Mouse (Mus musculus) thymus, adult 2 months (tissue): ENCODE data around the gene Armc9.

Experiments used
- CTCF ChIP-seq: fragments of 200-500 bp; IDR thresholded peaks from 2 replicates; pipeline ENCODE4 v1.5.1; 2012; ENCODE audit warnings: mild to moderate bottlenecking, control low read depth, low read length, moderate library complexity, borderline replicate concordance; ENCODE audit not compliant: control insufficient read depth, poor library complexity, insufficient read depth; ENCODE audit errors: extremely low read depth
- POLR2A ChIP-seq: fragments of 200-500 bp; IDR thresholded peaks from 2 replicates; pipeline ENCODE4 v1.6.1; 2012; ENCODE audit warnings: mild to moderate bottlenecking, low read length, control low read depth, moderate library complexity; ENCODE audit not compliant: control insufficient read depth, poor library complexity, insufficient read depth; ENCODE audit errors: extremely low read depth

DNA sequence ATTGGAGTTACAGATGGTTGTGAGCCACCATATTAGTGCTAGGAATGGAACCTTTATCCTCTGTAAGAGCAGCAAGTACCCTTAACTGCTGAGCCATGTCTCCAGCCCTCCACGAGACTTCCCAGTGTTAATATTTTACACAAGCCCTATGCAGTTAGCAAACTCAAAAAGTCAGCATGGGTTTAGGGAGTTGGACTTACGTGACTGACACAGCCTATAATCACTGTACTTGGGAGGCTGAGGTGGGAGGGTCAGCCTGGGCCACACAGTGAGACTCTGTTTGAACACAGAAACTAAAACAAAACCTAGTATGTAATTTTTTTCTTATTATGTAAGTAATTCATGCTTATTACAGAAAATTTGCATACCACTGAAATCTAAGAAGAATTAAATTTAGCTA, 33.7 kb downstream of the Armc9 start:
- no peak for TF ChIP-seq POLR2A
- TF ChIP-seq CTCF, result no peak
